Mouse (Mus musculus): Measurements from ENCODE around the gene Dysf. TPM values are rescaled to one million over a fixed set of nuclear protein-coding genes. Genes with fewer than 3 reads are reported as not detected.

The Dysf gene
- total RNA-seq (2012; rRNA removed): not detected in 2 replicates
- not detected for polyA plus RNA-seq (2012; ENCODE audit: insufficient read depth in 1 of 2, insufficient read length in 2 of 2, low read depth in 1 of 2, low replicate concordance in 2 of 2, missing spikeins in 1 of 2)

DNA sequence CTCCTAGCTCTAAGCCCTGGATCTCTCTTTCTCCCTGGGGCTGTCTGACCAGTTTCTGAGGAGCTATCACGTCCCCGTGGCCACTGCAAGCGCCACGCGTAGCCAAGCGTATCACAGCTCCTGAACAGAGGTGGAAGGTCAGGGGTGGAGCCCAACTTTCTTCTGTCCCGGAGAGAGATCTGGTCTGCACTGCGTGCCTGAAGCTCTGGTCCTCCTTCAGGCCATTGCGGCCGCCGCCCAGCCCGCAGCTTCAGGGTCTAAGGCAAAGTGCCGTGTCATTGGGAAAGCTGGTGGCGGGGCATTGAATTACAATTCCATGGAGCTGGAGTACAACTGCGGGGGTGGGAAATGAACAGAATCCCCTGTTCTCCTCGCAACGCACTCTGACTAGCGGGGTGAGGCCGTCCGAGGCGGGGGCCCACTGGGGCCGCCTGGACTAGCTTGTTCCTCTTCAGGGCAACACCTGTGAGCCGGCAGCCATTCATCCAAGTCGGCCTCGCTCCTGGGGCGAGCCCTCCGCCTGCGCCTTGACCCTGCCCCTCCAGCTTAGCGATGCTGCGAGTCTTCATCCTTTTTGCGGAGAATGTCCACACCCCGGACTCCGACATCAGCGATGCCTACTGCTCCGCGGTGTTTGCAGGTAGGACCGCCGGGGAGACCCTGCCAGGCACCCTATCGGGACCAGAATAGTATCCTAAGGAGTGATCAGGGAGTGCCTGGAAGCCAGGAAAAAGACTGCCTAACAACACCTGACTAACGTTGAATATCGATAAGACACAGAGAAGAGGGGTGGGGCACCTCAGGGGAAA, at the start of gene Dysf:
Gene Dysf (plus strand): TSS at position 228 of the 809 bp plus-strand sequence.
- H3K9me3 ChIP-seq (replicated peaks; ENCODE audit: insufficient read depth, low read length): no peaks in the 10 kb centered on the region
- no peak within 1 kb of the TSS for H3K4me3 ChIP-seq (ENCODE audit: control insufficient read depth in 1 of 2, insufficient read depth in 1 of 2, low read depth in 2 of 2, low read length in 2 of 2)
- H3K27me3 ChIP-seq (ENCODE audit: control insufficient read depth in 1 of 2, insufficient read depth in 2 of 2, low read length in 2 of 2): no peaks in the 10 kb centered on the region
- H3K9ac ChIP-seq (ENCODE audit: control insufficient read depth, low read depth, low read length, poor library complexity, severe bottlenecking): no peak within 1 kb of the TSS
- no peaks in the 10 kb centered on the region for H3K4me1 ChIP-seq (ENCODE audit: control insufficient read depth in 1 of 2, insufficient read depth in 2 of 2, low read length in 2 of 2)
- DNase-seq (ENCODE audit: low read depth, low spot score): no peak
- no peaks in the 10 kb centered on the region for H3K79me2 ChIP-seq (ENCODE audit: control insufficient read depth, insufficient read depth, low read length, poor library complexity)
- TF ChIP-seq NRF1 (IDR thresholded peaks at IDR 0.05; ENCODE audit: insufficient read depth, low read depth, low read length, poor library complexity, severe bottlenecking): no peak
- TF ChIP-seq USF2 (IDR thresholded peaks at IDR 0.05; ENCODE audit: borderline replicate concordance in 1 of 2, insufficient read depth in 1 of 2, low read depth in 1 of 2, low read length in 2 of 2): no peak
- TF ChIP-seq UBTF (IDR thresholded peaks at IDR 0.05; ENCODE audit: borderline replicate concordance, insufficient read depth, low read depth, low read length): no peak
- no peak for TF ChIP-seq ETS1 (IDR thresholded peaks at IDR 0.05; ENCODE audit: low read depth, low read length)
- no peak for TF ChIP-seq KAT2A (conservative IDR thresholded peaks at IDR 0.05; ENCODE audit: low read depth, low read length)
- TF ChIP-seq ZNF384 (IDR thresholded peaks at IDR 0.05; ENCODE audit: low read depth, low read length): no peak
- no peak for TF ChIP-seq NELFE (IDR thresholded peaks at IDR 0.05; ENCODE audit: low read depth, low read length)
- TF ChIP-seq BHLHE40 (IDR thresholded peaks at IDR 0.05; ENCODE audit: borderline replicate concordance, low read depth, low read length): no peak
- no peak for TF ChIP-seq CHD1 (IDR thresholded peaks at IDR 0.05; ENCODE audit: low read depth, low read length)
- H3K27ac ChIP-seq (ENCODE audit: control insufficient read depth, low read depth, low read length): no peak within 1 kb of the TSS
- no peaks in the 10 kb centered on the region for H3K36me3 ChIP-seq (ENCODE audit: control insufficient read depth in 1 of 2, insufficient read depth in 2 of 2, low read length in 2 of 2)

DNA sequence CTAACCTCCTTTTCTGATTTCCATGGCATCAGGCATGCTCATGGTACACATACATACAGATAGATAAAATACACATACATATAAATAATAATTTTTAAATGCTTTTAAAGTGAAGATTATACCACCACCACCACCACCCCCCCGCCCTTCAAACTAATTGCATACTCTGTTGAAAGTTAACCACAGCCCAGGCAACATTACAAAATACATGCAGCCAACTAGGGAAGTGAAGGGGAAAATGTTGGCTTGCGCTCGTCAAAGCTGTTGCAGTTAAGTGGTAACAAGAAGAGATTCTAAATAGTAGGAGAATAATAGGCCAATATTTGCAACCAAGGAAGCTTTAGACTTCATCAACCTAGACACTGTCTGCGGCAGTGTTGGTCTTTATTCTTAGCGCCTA, 20.7 kb upstream of the Dysf start:
- Histone ChIP-seq H3K4me1 (ENCODE audit: control insufficient read depth in 1 of 2, insufficient read depth in 2 of 2, low read length in 2 of 2) (no peaks in the 10 kb centered on the region), H3K4me3 (ENCODE audit: control insufficient read depth in 1 of 2, insufficient read depth in 1 of 2, low read depth in 2 of 2, low read length in 2 of 2) (no peak overlapping the region), H3K9ac (ENCODE audit: control insufficient read depth, low read depth, low read length, poor library complexity, severe bottlenecking) (no peak overlapping the region), H3K27ac (ENCODE audit: control insufficient read depth, low read depth, low read length) (no peak overlapping the region), H3K27me3 (ENCODE audit: control insufficient read depth in 1 of 2, insufficient read depth in 2 of 2, low read length in 2 of 2) (no peaks in the 10 kb centered on the region), H3K36me3 (ENCODE audit: control insufficient read depth in 1 of 2, insufficient read depth in 2 of 2, low read length in 2 of 2) (peaks cover 0 to 29% of the 10 kb centered on the region in 2 experiments; a peak in 2 of 4 replicates), H3K79me2 (ENCODE audit: control insufficient read depth, insufficient read depth, low read length, poor library complexity) (no peaks in the 10 kb centered on the region), H3K9me3 (replicated peaks; ENCODE audit: insufficient read depth, low read length) (no peaks in the 10 kb centered on the region)
- TF ChIP-seq KAT2A (conservative IDR thresholded peaks at IDR 0.05; ENCODE audit: low read depth, low read length) (no peak), EP300 (IDR thresholded peaks at IDR 0.05; ENCODE audit: low read depth in 1 of 2, low read length in 2 of 2) (no peak), RCOR1 (IDR thresholded peaks at IDR 0.05; ENCODE audit: low read depth, low read length) (no peak), TAL1 (IDR thresholded peaks at IDR 0.05; ENCODE audit: low read length) (no peak), SIN3A (IDR thresholded peaks at IDR 0.05; ENCODE audit: low read length) (no peak), ETS1 (IDR thresholded peaks at IDR 0.05; ENCODE audit: low read depth, low read length) (no peak), POLR2AphosphoS5 (IDR thresholded peaks at IDR 0.05; ENCODE audit: borderline replicate concordance, low read depth, low read length) (no peak), NRF1 (IDR thresholded peaks at IDR 0.05; ENCODE audit: insufficient read depth, low read depth, low read length, poor library complexity, severe bottlenecking) (no peak), MYC (IDR thresholded peaks at IDR 0.05; ENCODE audit: low read depth, low read length) (no peak), USF1 (IDR thresholded peaks at IDR 0.05; ENCODE audit: low read depth, low read length) (no peak), GATA1 (IDR thresholded peaks at IDR 0.05; ENCODE audit: low read depth, low read length) (no peak), ELF1 (IDR thresholded peaks at IDR 0.05; ENCODE audit: low read depth, low read length) (no peak), E2F4 (IDR thresholded peaks at IDR 0.05; ENCODE audit: borderline replicate concordance, low read depth, low read length) (no peak), RAD21 (IDR thresholded peaks at IDR 0.05; ENCODE audit: low read depth, low read length) (no peak), POLR2AphosphoS2 (IDR thresholded peaks at IDR 0.05; ENCODE audit: low read length) (no peak), BHLHE40 (IDR thresholded peaks at IDR 0.05; ENCODE audit: borderline replicate concordance, low read depth, low read length) (no peak), HCFC1 (IDR thresholded peaks at IDR 0.05; ENCODE audit: low read depth, low read length) (no peak)
- DNase-seq (ENCODE audit: low read depth, low spot score): no peak
